Mouse (Mus musculus): ENCODE results near the gene Tmem33. TPM values are rescaled to one million over a fixed set of nuclear protein-coding genes. Genes with fewer than 3 reads are reported as not detected.

The Tmem33 gene
- polyA plus RNA-seq (2015; fragmentation: Nextera tagmentation; extraction: Ambion mirVana), result 73.4 and 82.0 TPM in 2 replicates

GRCm38 (mm10) chr5:67260531-67261371 is at the start of gene Tmem33:
Gene Tmem33, plus strand, starts transcription at chr5:67260565.
- Histone ChIP-seq H3K4me3 (peak within 1 kb of the TSS; percentile 92), H3K36me3 (peaks cover 28% of the 10 kb centered on the region), H3K4me2 (replicated peaks) (peak within 1 kb of the TSS; percentile 73), H3K9me3 (no peaks in the 10 kb centered on the region), H3K4me1 (peaks cover 17% of the 10 kb centered on the region), H3K27me3 (no peaks in the 10 kb centered on the region), H3K27ac (peak within 1 kb of the TSS; percentile 93), H3K9ac (peak within 1 kb of the TSS; percentile 91)
- ATAC-seq (ENCODE audit: low FRiP score, low read depth), result peak; percentile 93
- under 1% methylated on average over 67 of the region's 67 CpGs for whole genome bisulfite sequencing

DNA sequence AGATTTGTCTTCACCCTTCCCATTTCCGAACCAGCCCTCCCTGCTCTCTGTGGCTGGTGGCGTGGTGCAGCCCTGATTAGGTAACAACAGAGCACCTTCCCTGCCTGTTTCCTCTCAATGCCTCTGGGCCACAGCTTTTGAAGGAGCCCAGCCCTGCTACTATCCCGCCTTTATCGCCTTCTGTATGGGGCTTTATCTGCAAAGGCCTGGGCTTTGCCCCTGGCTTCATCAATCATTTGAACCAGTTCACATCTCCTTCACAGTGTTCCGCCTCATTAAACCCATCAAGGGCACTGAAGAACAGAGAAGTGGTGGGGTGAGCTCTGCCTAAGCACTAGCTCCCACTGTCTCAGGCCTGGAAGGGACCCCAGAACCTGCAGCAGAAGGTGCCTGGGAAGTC is 47.2 kb upstream of the Tmem33 start:
- Histone ChIP-seq H3K27ac (no peak overlapping the region), H3K36me3 (no peaks in the 10 kb centered on the region), H3K27me3 (peaks cover 79% of the 10 kb centered on the region), H3K9ac (no peak overlapping the region), H3K4me1 (peaks cover 18% of the 10 kb centered on the region), H3K4me3 (no peak overlapping the region), H3K9me3 (no peaks in the 10 kb centered on the region), H3K4me2 (replicated peaks) (no peak overlapping the region)
- ATAC-seq (ENCODE audit: low FRiP score, low read depth), result no peak
- WGBS, result 17% methylated on average over 5 of the region's 5 CpGs

- WGBS, result 1% methylated on average over 28 of the region's 28 CpGs
- H3K4me2 ChIP-seq (replicated peaks), result peak overlapping the region; percentile 59
- H3K4me3 ChIP-seq, result peak overlapping the region; percentile 29
These were observed 45.0 kb upstream of the Tmem33 start for GRCm38 (mm10) chr5:67215121-67216030.

DNA sequence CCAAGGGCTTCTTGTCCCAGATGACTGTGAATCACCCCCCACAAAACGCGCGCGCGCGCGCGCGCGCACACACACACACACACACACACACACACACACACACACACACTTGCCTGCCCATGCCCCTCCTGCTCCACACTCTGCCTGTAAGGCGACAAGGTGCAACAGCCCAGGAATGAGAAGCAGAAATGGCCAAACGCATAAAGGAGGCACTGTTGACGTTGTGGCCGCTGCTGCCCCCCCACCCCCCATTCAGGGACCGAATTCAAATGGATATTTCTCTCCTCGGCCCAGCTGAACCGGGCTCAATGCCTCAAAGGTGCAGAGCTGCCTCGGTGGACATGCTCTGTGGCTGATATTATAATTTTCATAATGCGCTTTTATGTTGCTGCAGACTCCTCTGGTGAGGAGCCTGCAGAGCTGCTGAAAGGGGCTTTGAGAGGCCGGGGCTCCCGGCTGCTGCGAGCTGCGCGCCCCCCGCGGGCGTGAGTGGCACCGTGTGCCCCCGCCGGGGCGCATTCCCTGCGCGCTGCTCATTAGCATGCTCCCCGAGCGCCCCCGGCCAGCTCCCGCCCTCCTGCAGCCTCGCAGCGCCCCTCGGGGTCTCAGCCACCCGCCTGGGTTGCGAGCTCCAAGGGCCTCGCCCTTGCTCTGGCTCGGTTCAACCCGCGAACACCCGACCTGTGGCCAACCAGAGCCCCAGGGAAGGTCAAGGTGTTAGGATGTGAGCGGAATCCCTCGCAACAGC is 44.2 kb upstream of the Tmem33 start:
- no peak overlapping the region for H3K27ac ChIP-seq
- H3K4me1 ChIP-seq, result peaks cover 18% of the 10 kb centered on the region
- H3K4me2 ChIP-seq (replicated peaks), result peak overlapping the region; percentile 59
- H3K27me3 ChIP-seq, result peaks cover 95% of the 10 kb centered on the region
- WGBS, result under 1% methylated on average over 48 of the region's 49 CpGs
- H3K9ac ChIP-seq, result 0 out of 2 replicates have a peak overlapping the region, but pooled peaks have one; percentile 45
- ATAC-seq (ENCODE audit: low FRiP score, low read depth), result no peak
- no peaks in the 10 kb centered on the region for H3K9me3 ChIP-seq
- H3K36me3 ChIP-seq, result no peaks in the 10 kb centered on the region
- H3K4me3 ChIP-seq, result peak overlapping the region; percentile 29

More at GRCm38 (mm10) chr5:67215121-67216030, 45.0 kb upstream of the Tmem33 start:
- no peak overlapping the region for H3K9ac ChIP-seq
- H3K36me3 ChIP-seq, result no peaks in the 10 kb centered on the region
- H3K4me1 ChIP-seq, result peaks cover 18% of the 10 kb centered on the region
- ATAC-seq (ENCODE audit: low FRiP score, low read depth), result no peak
- no peaks in the 10 kb centered on the region for H3K9me3 ChIP-seq
- no peak overlapping the region for H3K27ac ChIP-seq
- H3K27me3 ChIP-seq, result peaks cover 92% of the 10 kb centered on the region

GRCm38 (mm10) chr5:67216779-67217095 is 43.6 kb upstream of the Tmem33 start:
- no peak overlapping the region for H3K9ac ChIP-seq
- no peak overlapping the region for H3K27ac ChIP-seq
- no peaks in the 10 kb centered on the region for H3K36me3 ChIP-seq
- H3K4me1 ChIP-seq, result peaks cover 18% of the 10 kb centered on the region
- H3K4me3 ChIP-seq, result peak overlapping the region; percentile 29
- H3K27me3 ChIP-seq, result peaks cover 97% of the 10 kb centered on the region
- no peak for ATAC-seq (ENCODE audit: low FRiP score, low read depth)
- peak overlapping the region; percentile 59 for H3K4me2 ChIP-seq (replicated peaks)
- H3K9me3 ChIP-seq, result no peaks in the 10 kb centered on the region
- WGBS, result 2% methylated on average over 9 of the region's 9 CpGs

DNA sequence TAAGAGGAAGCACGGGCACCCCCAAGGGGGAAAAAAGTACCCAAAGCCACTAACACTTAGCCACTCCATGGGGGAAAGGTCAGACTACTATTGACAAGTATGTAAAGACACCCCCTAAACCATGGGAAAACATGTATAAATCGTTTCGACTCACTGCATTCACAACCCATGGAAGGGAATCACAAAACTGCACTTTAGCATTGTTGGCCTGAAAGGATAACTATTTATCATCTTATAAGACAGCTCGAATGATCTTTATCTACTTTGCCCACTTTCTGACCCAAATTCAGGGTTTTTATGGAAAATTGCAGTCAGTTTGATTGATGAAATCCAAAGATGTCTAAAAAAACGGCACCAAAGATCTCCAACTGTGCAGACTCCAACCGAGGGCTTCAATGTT is 38.5 kb upstream of the Tmem33 start:
- peaks cover 96% of the 10 kb centered on the region for H3K27me3 ChIP-seq
- WGBS, result 6% methylated on average over 6 of the region's 6 CpGs
- H3K4me2 ChIP-seq (replicated peaks), result 0 out of 2 replicates have a peak overlapping the region, but pooled peaks have one; percentile 61
- no peak overlapping the region for H3K27ac ChIP-seq
- ATAC-seq (ENCODE audit: low FRiP score, low read depth), result no peak
- peaks cover 12% of the 10 kb centered on the region; the same call in 1 of the 2 replicates for H3K9me3 ChIP-seq
- H3K36me3 ChIP-seq, result no peaks in the 10 kb centered on the region
- no peak overlapping the region for H3K9ac ChIP-seq
- H3K4me3 ChIP-seq, result no peak overlapping the region
- H3K4me1 ChIP-seq, result peaks cover 10% of the 10 kb centered on the region

GRCm38 (mm10) chr5:67222440-67223390 is 37.6 kb upstream of the Tmem33 start:
- H3K4me3 ChIP-seq, result peak overlapping the region; percentile 36
- under 1% methylated on average over 44 of the region's 44 CpGs for WGBS
- no peak overlapping the region for H3K9ac ChIP-seq
- H3K36me3 ChIP-seq, result no peaks in the 10 kb centered on the region
- H3K27me3 ChIP-seq, result peaks cover 99% of the 10 kb centered on the region
- H3K9me3 ChIP-seq, result peaks cover 12% of the 10 kb centered on the region; the same call in 1 of the 2 replicates
- peaks cover 14% of the 10 kb centered on the region for H3K4me1 ChIP-seq
- peak overlapping the region; percentile 61 for H3K4me2 ChIP-seq (replicated peaks)
- ATAC-seq (ENCODE audit: low FRiP score, low read depth), result peak; percentile 57; the same call in 1 of the 2 replicates
- H3K27ac ChIP-seq, result no peak overlapping the region

GRCm38 (mm10) chr5:67223391-67224121 is 36.8 kb upstream of the Tmem33 start:
- Histone ChIP-seq H3K9me3 (peaks cover 12% of the 10 kb centered on the region; the same call in 1 of the 2 replicates), H3K4me3 (no peak overlapping the region), H3K27ac (no peak overlapping the region), H3K27me3 (peaks cover 99% of the 10 kb centered on the region), H3K4me2 (replicated peaks) (no peak overlapping the region), H3K36me3 (no peaks in the 10 kb centered on the region), H3K9ac (no peak overlapping the region), H3K4me1 (peaks cover 14% of the 10 kb centered on the region)
- ATAC-seq (ENCODE audit: low FRiP score, low read depth), result no peak
- WGBS, result 4% methylated on average over 15 of the region's 15 CpGs

- 20% methylated on average over 6 of the region's 6 CpGs for WGBS
- H3K4me1 ChIP-seq, result peaks cover 14% of the 10 kb centered on the region
- H3K27me3 ChIP-seq, result peaks cover 99% of the 10 kb centered on the region
- no peaks in the 10 kb centered on the region for H3K36me3 ChIP-seq
- ATAC-seq (ENCODE audit: low FRiP score, low read depth), result no peak
- no peak overlapping the region for H3K4me2 ChIP-seq (replicated peaks)
- H3K4me3 ChIP-seq, result no peak overlapping the region
- no peak overlapping the region for H3K9ac ChIP-seq
- H3K9me3 ChIP-seq, result peaks cover 12% of the 10 kb centered on the region; the same call in 1 of the 2 replicates
- H3K27ac ChIP-seq, result no peak overlapping the region
These were observed 36.3 kb upstream of the Tmem33 start for GRCm38 (mm10) chr5:67224122-67224502.

DNA sequence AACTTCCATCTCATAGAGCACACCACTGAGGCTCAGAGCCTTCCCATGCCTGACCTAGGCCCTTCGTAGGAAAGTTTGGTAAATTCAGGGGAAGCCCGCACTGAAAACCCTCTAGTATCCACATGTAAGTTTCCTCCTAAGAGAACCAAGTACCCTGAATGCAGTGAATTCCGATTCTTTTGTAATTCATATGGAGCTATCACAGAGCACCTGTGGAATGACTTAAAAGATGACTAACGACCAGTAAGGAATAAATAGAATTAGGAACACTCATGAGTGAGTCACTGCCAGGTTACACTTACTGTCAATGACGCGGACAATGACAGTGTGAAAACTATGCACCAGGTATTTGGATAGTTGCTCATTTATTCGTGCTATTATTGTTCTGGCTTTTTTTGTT is 34.6 kb upstream of the Tmem33 start:
- 44% methylated on average over 7 of the region's 7 CpGs for WGBS

More for the DNA sequence above, 34.6 kb upstream of the Tmem33 start:
- Histone ChIP-seq H3K4me3 (no peak overlapping the region), H3K9ac (no peak overlapping the region), H3K9me3 (peaks cover 12% of the 10 kb centered on the region; the same call in 1 of the 2 replicates), H3K27ac (no peak overlapping the region), H3K4me2 (replicated peaks) (no peak overlapping the region), H3K4me1 (peaks cover 22% of the 10 kb centered on the region), H3K36me3 (no peaks in the 10 kb centered on the region), H3K27me3 (peaks cover 99% of the 10 kb centered on the region)
- no peak for ATAC-seq (ENCODE audit: low FRiP score, low read depth)

Measured in limb, embryonic 13.5 days (tissue).